Mouse (Mus musculus) urinary bladder, postnatal 0 days (tissue): ENCODE results near the gene Faap24. TPM values are rescaled to one million over a fixed set of nuclear protein-coding genes. Genes with fewer than 3 reads are reported as not detected.

ENCODE experiments used
- polyA plus RNA-seq: library from polyadenylated mRNA; unstranded; fragments of >200 nt; fragmentation: Nextera tagmentation; extraction: Ambion mirVana; gene quantifications from 2 replicates; pipeline ENCODE4 v1.2.1, GENCODE M21; 2015

Faap24 gene
- polyA plus RNA-seq, result 7.8 and 8.3 TPM in 2 replicates

GRCm38 (mm10) chr7:35396542-35397168 lies at the start of gene Faap24, which contains the start of gene Cep89:
Gene Faap24 (minus strand): TSS chr7:35396836.
Gene Cep89 (plus strand): TSS chr7:35397035.

Other genes starting within 250 kb of the Faap24 start
- gene Slc7a10, start 210.5 kb downstream of the Faap24 start, polyA plus RNA-seq, result 3.2 and 4.0 TPM in 2 replicates
- 3.0 and 3.2 TPM in 2 replicates for gene Lrp3, start 181.3 kb downstream of the Faap24 start, polyA plus RNA-seq
- gene Gpatch1, start 78.4 kb downstream of the Faap24 start, polyA plus RNA-seq, result 8.2 and 9.0 TPM in 2 replicates
- 5.5 and 5.8 TPM in 2 replicates for gene Rhpn2, start 62.7 kb downstream of the Faap24 start, polyA plus RNA-seq
- 14.0 and 15.0 TPM in 2 replicates for gene Cep89, start 199 bp upstream of the Faap24 start, polyA plus RNA-seq
- 0.10 TPM in 1 of 2 replicates, not detected in the other for gene Slc7a9, start 52.0 kb upstream of the Faap24 start, polyA plus RNA-seq
- gene Tdrd12, start 140.9 kb upstream of the Faap24 start, polyA plus RNA-seq, result 0.04 and 0.10 TPM in 2 replicates
- gene Nudt19, start 159.5 kb upstream of the Faap24 start, polyA plus RNA-seq, result 40.2 and 40.9 TPM in 2 replicates
- 0.17 and 0.29 TPM in 2 replicates for gene Rgs9bp, start 188.7 kb upstream of the Faap24 start, polyA plus RNA-seq
- gene Ankrd27, start 189.4 kb upstream of the Faap24 start, polyA plus RNA-seq, result 22.1 and 27.3 TPM in 2 replicates